Mouse (Mus musculus) Muller cell, postnatal 12 days (primary cell): ENCODE measurements around the gene Zbtb16.

ENCODE experiments used
- DNase-seq: peaks from one replicate; pipeline ENCODE4 v3.0.0-alpha.2; 2015; ENCODE audit errors: inconsistent ontology term

Gene Zbtb16

GRCm38 (mm10) chr9:48645648-48646126, 190.3 kb downstream of the Zbtb16 start:
- no peak for DNase-seq

GRCm38 (mm10) chr9:48644926-48645647, 190.9 kb downstream of the Zbtb16 start:
- peak; percentile 30 for DNase-seq

GRCm38 (mm10) chr9:48644376-48644775, 191.6 kb downstream of the Zbtb16 start:
- no peak for DNase-seq

- no peak for DNase-seq
Observed at GRCm38 (mm10) chr9:48641636-48642035, 194.4 kb downstream of the Zbtb16 start.

GRCm38 (mm10) chr9:48640881-48641280, 195.1 kb downstream of the Zbtb16 start:
- DNase-seq, result no peak

- DNase-seq, result no peak
Observed at GRCm38 (mm10) chr9:48638176-48638803, 197.7 kb downstream of the Zbtb16 start.

GRCm38 (mm10) chr9:48637161-48637560, 198.9 kb downstream of the Zbtb16 start:
- no peak for DNase-seq

GRCm38 (mm10) chr9:48635576-48636350, 200.3 kb downstream of the Zbtb16 start:
- DNase-seq, result no peak

- DNase-seq, result no peak
Observed at GRCm38 (mm10) chr9:48633147-48633546, 202.9 kb downstream of the Zbtb16 start.

- DNase-seq, result no peak
Observed at GRCm38 (mm10) chr9:48619268-48619667, 216.8 kb downstream of the Zbtb16 start.

- DNase-seq, result peak; percentile 58
Observed at GRCm38 (mm10) chr9:48618589-48618988, 217.4 kb downstream of the Zbtb16 start.

GRCm38 (mm10) chr9:48618111-48618510, 217.9 kb downstream of the Zbtb16 start:
- no peak for DNase-seq

GRCm38 (mm10) chr9:48617511-48618010, 218.5 kb downstream of the Zbtb16 start:
- DNase-seq, result no peak

- no peak for DNase-seq
Observed at GRCm38 (mm10) chr9:48613221-48613620, 222.8 kb downstream of the Zbtb16 start.

GRCm38 (mm10) chr9:48612542-48612941, 223.5 kb downstream of the Zbtb16 start:
- DNase-seq, result no peak

GRCm38 (mm10) chr9:48611032-48611431, 225.0 kb downstream of the Zbtb16 start:
- DNase-seq, result no peak

- no peak for DNase-seq
Observed at GRCm38 (mm10) chr9:48609734-48610133, 226.3 kb downstream of the Zbtb16 start.

- DNase-seq, result peak; percentile 20
Observed at GRCm38 (mm10) chr9:48607417-48607816, 228.6 kb downstream of the Zbtb16 start.

GRCm38 (mm10) chr9:48606171-48606570, 229.9 kb downstream of the Zbtb16 start:
- DNase-seq, result no peak

- no peak for DNase-seq
Observed at GRCm38 (mm10) chr9:48605697-48606096, 230.3 kb downstream of the Zbtb16 start.

GRCm38 (mm10) chr9:48604939-48605598, 231.0 kb downstream of the Zbtb16 start, which contains the start of gene Nnmt:
Gene Nnmt (minus strand): TSS chr9:48605153.
- DNase-seq, result peak; percentile 13
